Mouse (Mus musculus): ENCODE measurements at regions not wholly inside any gene's neighbourhood (a gene's known extent, or its start where the extent isn't known, plus 50 kb on each side); places are given as distances from the start of the nearest gene placed in this dataset.

- DNase-seq (ENCODE audit: low spot score in 2 of 2), result no peak
These were observed 55.5 kb downstream of the Gm5294 start for GRCm38 (mm10) chr5:138875180-138876076.

- DNase-seq (ENCODE audit: low spot score in 2 of 2), result no peak
These were observed 61.9 kb downstream of the Gm5294 start for GRCm38 (mm10) chr5:138881649-138882226.

GRCm38 (mm10) chr5:138883573-138883972, 63.7 kb downstream of the Gm5294 start:
- no peak for DNase-seq (ENCODE audit: low spot score in 2 of 2)

GRCm38 (mm10) chr5:138885905-138886304, 66.0 kb downstream of the Gm5294 start:
- no peak for DNase-seq (ENCODE audit: low spot score in 2 of 2)

- DNase-seq (ENCODE audit: low spot score in 2 of 2), result no peak
These were observed 68.9 kb downstream of the Gm5294 start for GRCm38 (mm10) chr5:138888749-138889148.

GRCm38 (mm10) chr5:138889760-138890159, 69.9 kb downstream of the Gm5294 start:
- no peak for DNase-seq (ENCODE audit: low spot score in 2 of 2)

GRCm38 (mm10) chr5:138894496-138894895, 74.6 kb downstream of the Gm5294 start:
- peak; percentile 45 to 63 for DNase-seq (ENCODE audit: low spot score in 2 of 2)

- no peak for DNase-seq (ENCODE audit: low spot score in 2 of 2)
These were observed 77.4 kb downstream of the Gm5294 start for GRCm38 (mm10) chr5:138897255-138897654.

- no peak for DNase-seq (ENCODE audit: low spot score in 2 of 2)
These were observed 78.6 kb downstream of the Gm5294 start for GRCm38 (mm10) chr5:138898440-138898839.

- peak; percentile 50 to 66 for DNase-seq (ENCODE audit: low spot score in 2 of 2)
These were observed 81.2 kb downstream of the Gm5294 start for GRCm38 (mm10) chr5:138900952-138901599.

GRCm38 (mm10) chr5:138902316-138902715, 82.4 kb downstream of the Gm5294 start:
- DNase-seq (ENCODE audit: low spot score in 2 of 2), result no peak

GRCm38 (mm10) chr5:138911769-138912710, 85.1 kb downstream of the Pdgfa start:
- no peak for DNase-seq (ENCODE audit: low spot score in 2 of 2)

GRCm38 (mm10) chr5:138912711-138913105, 84.5 kb downstream of the Pdgfa start:
- DNase-seq (ENCODE audit: low spot score in 2 of 2), result no peak

GRCm38 (mm10) chr5:138915068-138915467, 82.1 kb downstream of the Pdgfa start:
- DNase-seq (ENCODE audit: low spot score in 2 of 2), result no peak

- DNase-seq (ENCODE audit: low spot score in 2 of 2), result no peak
These were observed 81.7 kb downstream of the Pdgfa start for GRCm38 (mm10) chr5:138915496-138915895.

GRCm38 (mm10) chr5:138920156-138920845, 76.9 kb downstream of the Pdgfa start:
- peak; percentile 43 to 56 for DNase-seq (ENCODE audit: low spot score in 2 of 2)

GRCm38 (mm10) chr5:138922116-138922515, 75.1 kb downstream of the Pdgfa start:
- no peak for DNase-seq (ENCODE audit: low spot score in 2 of 2)
